Mouse (Mus musculus) intestine, postnatal 0 days (tissue): ENCODE results near the gene Gm21738. TPM values are rescaled to one million over a fixed set of nuclear protein-coding genes. Genes with fewer than 3 reads are reported as not detected.
"Not testable (repeated sequence)": the region's sequence is repeated elsewhere in the genome, so short reads cannot be mapped to it uniquely, and the experiment has no call there.

Source experiments
- ATAC-seq: fragments of 200-750 bp; cut with Nextera tagmentation; 2 replicates; pipeline ENCODE4 v1.8.0; 2017; ENCODE audit warnings: mild to moderate bottlenecking, moderate TSS enrichment, moderate library complexity
- H3K27ac ChIP-seq: fragments of 300-500 bp; sonication (generic); 2 replicates; pipeline ENCODE4 v1.5.1; 2014; ENCODE audit warnings: mild to moderate bottlenecking, low read depth, low read length, moderate library complexity
- H3K27me3 ChIP-seq: fragments of 300-500 bp; sonication (generic); replicated peaks from 2 replicates; pipeline ENCODE4 v1.6.1; 2014; ENCODE audit warnings: low read length, mixed read lengths; ENCODE audit not compliant: control insufficient read depth, insufficient read depth
- H3K36me3 ChIP-seq: fragments of 300-500 bp; sonication (generic); 2 replicates; pipeline ENCODE4 v1.6.1; 2014; ENCODE audit warnings: mild to moderate bottlenecking, moderate library complexity; ENCODE audit not compliant: control insufficient read depth, insufficient read depth
- H3K4me1 ChIP-seq: fragments of 300-500 bp; sonication (generic); replicated peaks from 2 replicates; pipeline ENCODE4 v1.6.1; 2014; ENCODE audit warnings: antibody characterized with exemption, low read length, mixed read lengths; ENCODE audit not compliant: control insufficient read depth, insufficient read depth
- H3K4me2 ChIP-seq: fragments of 300-500 bp; sonication (generic); replicated peaks from 2 replicates; pipeline ENCODE4 v1.6.1; 2014; ENCODE audit warnings: low read depth, mild to moderate bottlenecking, moderate library complexity
- H3K4me3 ChIP-seq: fragments of 300-500 bp; sonication (generic); 2 replicates; pipeline ENCODE4 v1.5.1; 2014; ENCODE audit warnings: low read depth, low read length
- H3K9ac ChIP-seq: fragments of 300-500 bp; sonication (generic); 2 replicates; pipeline ENCODE4 v1.6.1; 2014; ENCODE audit warnings: mild to moderate bottlenecking, low read depth, low read length
- H3K9me3 ChIP-seq: fragments of 300-500 bp; sonication (generic); 2 replicates; pipeline ENCODE4 v1.6.1; 2016; ENCODE audit warnings: mixed run types; ENCODE audit not compliant: control insufficient read depth
- WGBS: fragments of 180-500 bp; shearing (Covaris S2); extraction: QIAGEN DNeasy Blood & Tissue Kit; methylation state at CpG from one replicate; pipeline ENCODE4 v1.1.7; 2014; 5-methylcytosine and 5-hydroxymethylcytosine counted together
- polyA plus RNA-seq: library from polyadenylated mRNA; unstranded; fragments of >200 nt; fragmentation: Nextera tagmentation; extraction: Ambion mirVana; gene quantifications from 2 replicates; pipeline ENCODE4 v1.2.1, GENCODE M21; 2015

The Gm21738 gene
- polyA plus RNA-seq = 0.98 TPM in 1 of 2 replicates, not detected in the other

DNA sequence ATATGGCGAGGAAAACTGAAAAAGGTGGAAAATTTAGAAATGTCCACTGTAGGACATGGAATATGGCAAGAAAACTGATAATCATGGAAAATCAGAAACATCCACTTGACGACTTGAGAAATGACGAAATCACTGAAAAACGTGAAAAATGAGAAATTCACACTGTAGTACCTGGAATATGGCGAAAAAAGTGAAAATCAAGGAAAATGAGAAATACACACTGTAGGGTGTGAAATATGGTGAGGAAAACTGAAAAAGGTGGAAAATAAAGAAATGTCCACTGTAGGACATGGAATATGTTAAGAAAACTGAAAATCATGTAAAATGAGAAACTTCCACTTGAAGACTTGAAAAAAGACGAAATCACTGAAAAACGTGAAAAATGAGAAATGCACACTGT lies at the start of gene Gm21738:
TSS of gene Gm21738 (minus strand) at position 101 of the 400 bp plus-strand sequence.
- H3K36me3 ChIP-seq, H3K4me3 ChIP-seq, H3K9me3 ChIP-seq, H3K9ac ChIP-seq, H3K4me1 ChIP-seq, H3K27me3 ChIP-seq, H3K27ac ChIP-seq, H3K4me2 ChIP-seq, ATAC-seq: not testable (repeated sequence)
- 78% methylated on average over 7 of the region's 7 CpGs for WGBS

DNA sequence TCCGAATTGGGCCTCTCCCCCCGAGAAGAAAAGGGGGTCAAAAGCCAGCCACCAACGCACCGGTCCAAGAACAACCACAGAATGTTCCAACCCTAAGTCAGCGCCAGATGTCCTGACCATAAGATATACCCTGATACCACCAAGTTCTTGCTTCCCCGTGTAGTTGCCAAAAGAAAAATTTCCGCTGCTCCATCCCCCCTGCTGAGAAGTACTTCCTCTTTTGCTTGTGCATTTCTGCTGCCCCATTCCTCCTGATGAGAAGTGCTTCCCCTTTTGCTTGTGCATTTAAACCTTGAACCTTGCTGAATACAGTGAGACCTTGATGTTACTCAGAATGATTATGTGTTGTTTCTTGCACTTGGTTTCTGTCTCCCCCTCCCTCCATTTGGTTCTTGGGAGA lies 35.0 kb downstream of the Gm21738 start:
- WGBS = 87% methylated on average over 7 of the region's 7 CpGs

More for the DNA sequence above, 35.0 kb downstream of the Gm21738 start:
- not testable (repeated sequence) for ATAC-seq, H3K4me3 ChIP-seq, H3K4me1 ChIP-seq, H3K9me3 ChIP-seq, H3K4me2 ChIP-seq, H3K9ac ChIP-seq, H3K27ac ChIP-seq, H3K36me3 ChIP-seq, H3K27me3 ChIP-seq

Other genes with a start within 250 kb of the Gm21738 start
- 0.20 and 0.22 TPM in 2 replicates for gene Gm2244, start 131.0 kb upstream of the Gm21738 start, polyA plus RNA-seq
- gene Gm2237, start 166.2 kb upstream of the Gm21738 start, polyA plus RNA-seq = 0.72 and 0.83 TPM in 2 replicates
- not detected in 2 replicates for gene Gm5458, start 183.7 kb upstream of the Gm21738 start, polyA plus RNA-seq